Mouse (Mus musculus): ENCODE results near the gene Soga1.

The Soga1 gene
- long read RNA-seq, experiment 1, partial matches to known transcripts = 2 of 5 reads
- long read RNA-seq, experiment 1, other reads (novel, unspliced or antisense) = 3 of 5 reads
- long read RNA-seq, experiment 2, partial matches to known transcripts = 1 of 4 reads
- long read RNA-seq, experiment 2, other reads (novel, unspliced or antisense) = 3 of 4 reads

DNA sequence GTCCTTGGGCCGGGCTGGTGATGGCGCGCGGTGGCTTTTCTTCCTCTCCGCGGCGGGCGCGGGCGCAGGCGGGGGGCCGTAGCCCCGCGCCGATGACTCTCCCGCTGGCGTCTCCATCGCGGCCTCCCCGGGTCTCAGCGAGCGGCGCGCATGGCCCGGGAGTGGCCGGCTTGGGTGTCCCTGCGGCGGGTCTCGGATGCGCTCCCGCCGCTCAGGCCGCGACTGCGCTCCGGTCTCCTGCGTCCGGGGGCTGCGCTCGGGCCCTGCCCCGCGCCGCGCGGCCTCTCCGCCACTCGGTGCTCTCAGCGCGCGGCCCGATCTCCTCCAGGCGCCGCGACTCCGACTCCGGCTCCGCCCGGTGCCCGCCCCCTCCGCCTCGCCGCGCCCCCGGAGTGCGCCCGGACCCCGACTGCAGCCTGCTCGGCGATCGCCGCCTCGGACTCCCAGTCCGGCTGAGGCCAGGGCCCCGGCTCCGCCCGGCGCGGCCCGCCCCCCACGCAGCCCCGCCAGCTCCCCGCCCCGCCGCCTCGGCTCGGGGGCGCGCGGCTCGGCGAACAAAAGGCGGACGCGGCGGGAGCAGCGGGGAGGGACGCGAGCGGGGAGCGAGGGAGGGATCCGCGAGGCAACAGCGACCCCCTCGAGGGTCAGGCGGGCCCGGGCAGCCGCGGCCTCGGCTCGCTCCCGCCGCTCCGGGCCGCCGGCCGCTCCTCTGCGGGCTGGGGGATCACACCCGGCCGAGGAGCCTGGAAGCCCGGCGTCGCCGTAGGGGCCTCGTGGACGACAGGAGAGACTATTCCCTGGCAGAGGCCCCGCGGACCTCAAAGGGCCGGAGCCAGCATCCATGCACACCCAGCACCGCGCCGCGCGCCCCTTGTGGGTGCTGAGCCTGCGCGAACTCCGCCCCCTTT is at the start of gene Soga1:
Gene Soga1, minus strand, starts transcription at position 462 of the 908 bp plus-strand sequence.
- intact Hi-C loops (cut with DNase I) = no loop called here

DNA sequence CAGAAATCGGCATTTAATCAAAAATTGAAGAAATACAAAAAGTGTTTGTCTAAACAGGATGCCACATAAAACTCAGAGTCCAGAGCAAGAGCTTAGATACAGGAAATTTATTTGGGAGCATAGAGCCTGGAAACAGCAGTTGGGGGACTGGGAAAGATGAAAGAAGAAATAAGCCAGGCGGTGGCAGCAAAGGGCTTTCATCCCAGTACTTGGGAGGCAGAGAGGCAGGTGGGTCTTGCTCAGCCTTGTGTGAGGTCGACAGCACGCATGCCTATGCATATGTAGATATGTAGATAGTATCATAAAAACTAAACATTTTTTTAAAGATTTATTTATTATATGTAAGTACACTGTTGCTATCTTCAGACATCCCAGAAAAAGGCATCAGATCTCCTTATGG is 49.0 kb upstream of the Soga1 start:
- intact Hi-C loops (cut with DNase I) = no loop called here

DNA sequence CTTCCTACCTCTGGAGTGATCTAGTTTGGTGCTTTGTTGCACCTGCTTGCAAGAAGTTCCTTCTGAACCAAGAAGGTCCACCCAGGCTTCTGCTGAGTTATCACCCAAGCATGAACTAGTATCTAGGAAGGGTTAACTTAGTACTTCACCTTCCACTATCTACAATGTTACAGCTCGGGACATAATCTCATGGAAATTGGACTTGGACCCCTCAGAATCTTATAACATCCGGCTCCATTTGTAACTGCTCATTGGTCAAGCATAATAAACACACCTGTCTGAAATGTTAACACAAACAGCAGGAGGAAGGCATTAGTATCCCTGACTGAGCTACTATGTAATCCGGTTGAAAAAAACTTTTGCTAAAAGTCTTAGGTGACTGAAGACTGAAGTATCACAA is 48.3 kb upstream of the Soga1 start:
- intact Hi-C loops (cut with DNase I) = no loop called here

DNA sequence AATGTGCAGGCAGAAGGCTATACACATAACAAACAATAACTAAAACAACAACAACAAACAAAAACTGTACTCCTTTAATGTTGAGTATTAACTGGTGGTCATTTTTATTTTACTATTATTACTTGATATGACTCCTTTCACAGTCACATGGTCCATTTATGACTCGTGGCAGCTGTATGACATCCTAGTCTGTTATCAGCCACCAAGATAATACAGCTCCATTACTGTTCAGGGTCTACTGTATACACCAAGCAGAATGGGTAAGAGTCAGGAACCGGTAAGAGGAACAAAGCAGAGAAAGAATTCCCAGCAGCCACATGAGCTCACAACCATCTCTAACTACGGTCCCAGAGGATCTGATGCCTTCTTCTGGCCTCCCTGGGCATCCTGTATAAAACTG is 46.2 kb upstream of the Soga1 start:
- intact Hi-C loops (cut with DNase I) = no loop called here

DNA sequence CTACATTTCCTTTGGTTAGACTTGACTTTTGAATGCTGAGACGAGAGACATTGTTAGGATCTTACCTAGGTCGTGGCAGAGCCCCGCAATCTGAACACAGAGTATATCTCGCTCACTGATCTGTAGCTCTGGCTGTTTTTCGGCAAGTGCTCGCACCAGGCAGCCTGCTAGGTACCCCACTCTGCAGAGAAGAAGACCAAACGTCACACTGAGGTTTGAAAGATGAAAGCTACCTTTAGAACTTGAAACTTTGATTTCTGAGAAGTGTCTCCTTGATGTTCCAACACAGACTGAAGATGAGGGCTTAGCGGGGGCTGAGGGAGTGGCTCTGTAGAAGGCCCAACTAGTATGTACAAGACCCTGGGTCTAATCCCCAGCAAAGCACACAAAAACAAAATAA is 42.7 kb upstream of the Soga1 start:
- intact Hi-C loops (cut with DNase I) = no loop called here

DNA sequence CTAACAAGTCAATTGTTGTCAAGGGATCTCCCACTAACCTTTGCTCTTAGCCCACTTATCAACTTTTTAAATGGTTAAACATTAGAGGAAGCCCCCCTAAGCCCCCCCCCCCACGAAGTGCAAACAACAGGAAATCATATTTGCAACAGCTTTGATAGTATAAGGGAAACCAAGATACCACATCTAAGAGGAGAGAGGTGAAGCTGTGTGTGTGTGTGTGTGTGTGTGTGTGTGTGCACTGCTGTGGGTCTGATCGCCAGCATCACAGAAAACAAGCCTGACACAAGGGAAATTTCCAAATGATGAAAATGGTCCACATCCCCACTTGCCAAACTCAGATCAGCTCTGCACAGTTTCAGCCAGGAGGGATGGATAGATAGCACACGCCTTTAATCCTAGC is 40.0 kb upstream of the Soga1 start:
- intact Hi-C loops (cut with DNase I) = no loop called here

DNA sequence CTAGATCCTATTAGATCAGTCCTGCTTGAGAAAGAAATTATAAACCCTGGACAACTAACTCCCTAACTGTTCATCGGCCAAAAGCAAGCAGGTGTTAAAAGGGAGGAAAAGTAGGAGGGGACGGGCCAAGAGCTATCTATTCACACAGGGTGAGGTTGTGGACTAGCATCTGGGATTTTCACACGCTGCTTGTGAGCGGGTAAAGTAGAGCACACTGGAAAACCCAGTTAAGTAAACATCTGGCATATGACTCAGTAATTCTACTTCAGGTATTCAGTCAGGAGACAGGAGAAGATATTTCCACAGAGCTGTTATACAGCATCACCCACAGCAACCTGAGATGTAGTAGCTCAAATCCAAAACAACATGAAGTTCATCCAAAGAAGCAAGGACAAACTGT is 39.5 kb upstream of the Soga1 start:
- intact Hi-C loops (cut with DNase I) = no loop called here

DNA sequence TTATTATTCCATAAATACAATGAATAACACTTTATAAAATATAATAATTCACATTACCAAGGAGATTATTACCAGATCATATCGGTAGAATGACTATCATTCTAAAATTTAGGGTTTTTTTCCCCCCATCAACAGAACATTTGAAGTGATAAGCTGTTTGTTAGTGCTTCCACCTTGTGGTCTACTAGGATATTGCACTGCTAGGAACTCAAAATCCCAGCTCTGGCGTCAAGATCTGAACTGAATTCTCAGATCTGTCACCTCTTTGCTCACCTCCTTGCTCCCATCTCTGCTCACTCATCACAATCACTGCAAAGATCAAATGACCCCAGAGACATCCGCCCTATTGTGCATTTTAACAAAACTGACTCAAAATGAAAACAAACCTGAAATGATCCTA is 37.9 kb upstream of the Soga1 start:
- intact Hi-C loops (cut with DNase I) = no loop called here

DNA sequence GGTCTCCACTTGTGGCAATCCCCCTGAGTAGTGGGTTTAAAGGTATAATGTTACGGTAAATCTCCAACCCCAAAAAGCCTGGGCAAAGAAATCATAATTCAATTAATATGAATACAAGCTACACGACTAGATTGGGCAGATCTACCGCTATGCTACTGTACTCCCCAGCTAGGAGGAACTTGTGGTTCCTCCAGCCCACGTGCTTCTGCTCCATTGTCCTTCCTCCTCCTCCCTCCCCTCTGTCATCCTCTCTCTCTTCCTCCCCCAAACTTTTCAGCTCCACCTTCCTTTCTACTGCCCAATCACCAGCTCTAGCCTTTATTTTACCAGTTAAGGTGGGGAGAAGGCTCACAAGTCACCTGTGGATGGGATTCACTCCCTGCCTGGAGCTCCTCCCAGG is 29.2 kb upstream of the Soga1 start:
- intact Hi-C loops (cut with DNase I) = no loop called here

DNA sequence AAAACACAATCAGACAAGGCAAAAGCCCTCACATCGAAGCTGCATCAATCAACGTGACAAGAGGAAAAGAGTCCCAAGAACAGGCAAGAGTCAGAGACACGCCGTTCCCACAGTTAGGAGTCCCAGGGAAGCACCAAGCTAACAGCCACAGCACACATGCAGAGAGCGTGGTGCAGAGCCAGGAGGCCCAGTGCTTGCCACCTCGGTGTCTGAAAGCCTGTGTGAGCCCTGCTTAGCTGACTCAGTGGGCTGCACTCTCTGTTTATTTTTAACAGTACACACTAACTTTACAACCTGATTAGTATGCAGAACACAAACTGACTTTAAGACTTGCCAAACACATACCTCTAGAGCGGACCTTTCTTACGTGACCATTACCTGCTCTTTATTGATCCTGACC is 25.4 kb upstream of the Soga1 start:
- intact Hi-C loops (cut with DNase I) = no loop called here

DNA sequence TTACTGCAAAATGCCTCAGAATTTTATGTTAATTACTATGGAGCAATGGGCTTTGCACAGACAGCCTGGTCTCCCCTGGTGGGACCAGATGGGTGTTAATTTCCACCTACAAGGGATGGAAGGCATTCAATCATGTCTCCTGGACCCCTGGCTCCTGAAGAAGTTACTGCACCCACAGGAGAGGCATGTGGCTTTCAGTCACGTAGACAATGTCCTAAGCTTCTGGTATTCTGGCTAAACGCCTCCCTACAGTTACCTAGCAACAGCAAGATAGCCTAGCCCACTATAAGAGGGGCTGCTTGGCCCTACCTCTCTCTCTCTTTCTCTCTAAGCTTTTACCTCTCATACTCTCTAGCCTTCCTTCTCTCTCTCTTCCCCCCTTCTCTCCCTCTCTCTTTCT is 23.2 kb upstream of the Soga1 start:
- intact Hi-C loops (cut with DNase I) = no loop called here

DNA sequence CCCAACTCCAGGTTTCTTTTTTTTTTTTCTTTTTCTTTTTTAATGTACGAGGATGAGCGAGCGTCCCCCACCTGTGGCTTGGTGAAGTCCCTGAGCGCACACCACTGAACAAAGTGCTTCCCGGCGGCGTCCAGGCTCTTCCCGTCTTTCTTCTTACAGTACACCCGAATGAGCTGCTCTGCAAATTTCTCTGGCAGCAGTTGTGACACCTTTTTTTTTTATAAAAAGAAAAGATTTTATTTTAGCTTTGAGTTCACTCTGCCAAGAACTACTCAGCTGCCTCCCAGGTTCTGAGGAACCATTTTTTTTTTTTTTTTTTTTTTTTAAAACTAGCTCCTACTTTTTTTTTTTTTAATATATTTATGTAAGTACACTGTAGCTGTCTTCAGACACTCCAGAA is 22.6 kb upstream of the Soga1 start:
- intact Hi-C loops (cut with DNase I) = no loop called here

DNA sequence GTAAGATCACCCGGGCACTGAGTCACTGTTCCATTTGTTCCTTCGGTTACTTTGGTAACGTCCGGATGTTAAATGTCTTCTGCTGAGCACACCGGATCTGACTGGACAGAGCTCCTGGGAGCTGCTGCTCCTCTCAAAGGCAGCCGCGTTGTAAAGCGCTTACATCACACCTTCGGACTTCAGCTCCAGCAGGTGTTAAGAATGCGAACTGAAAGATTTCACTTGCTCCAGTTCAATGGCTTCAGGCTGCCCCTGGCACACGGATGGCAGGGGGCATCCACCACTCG is 21.2 kb upstream of the Soga1 start:
- intact Hi-C loops (cut with DNase I) = no loop called here

DNA sequence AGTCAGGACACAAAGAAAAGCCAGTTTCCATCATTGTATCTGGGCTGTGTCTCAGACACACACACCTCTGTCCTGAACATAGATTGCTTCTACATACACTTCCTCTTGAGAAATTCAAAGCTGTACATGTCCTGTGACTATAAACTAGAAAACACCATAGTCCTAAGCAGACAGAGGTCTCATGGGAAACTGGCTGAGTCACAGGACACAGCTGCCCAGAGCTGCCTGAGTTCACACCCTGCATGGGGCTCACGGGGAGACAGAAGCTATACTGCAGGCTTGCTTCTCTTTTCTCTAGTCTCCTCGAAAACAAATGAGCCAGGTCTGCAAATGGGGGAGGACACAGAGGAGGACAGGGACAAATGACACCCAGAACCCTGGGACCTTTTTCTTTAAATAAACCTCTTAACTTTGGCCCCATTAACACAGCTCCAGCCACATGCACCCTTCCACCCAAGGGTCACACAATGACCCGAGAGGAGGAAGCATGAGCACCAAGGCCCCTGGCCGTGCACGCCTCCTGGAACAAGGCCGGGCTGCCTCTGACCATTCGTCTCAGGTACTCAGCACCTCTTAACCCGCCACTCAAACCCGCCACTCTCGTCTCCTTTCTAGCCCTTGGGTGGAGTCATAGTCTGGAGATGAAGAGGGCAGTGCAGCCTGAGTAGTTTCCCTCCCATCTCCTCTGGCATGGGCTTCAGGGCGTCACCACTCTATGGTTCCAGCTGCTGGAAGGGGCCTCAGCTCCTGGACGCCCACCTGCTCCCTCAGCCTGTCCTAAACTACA is 20.7 kb upstream of the Soga1 start:
- intact Hi-C loops (cut with DNase I) = loop anchor here (5.0 to 10.0 kb wide), 3 partner anchors 67 to 225 kb away; no protein-coding TSS in a partner anchor

DNA sequence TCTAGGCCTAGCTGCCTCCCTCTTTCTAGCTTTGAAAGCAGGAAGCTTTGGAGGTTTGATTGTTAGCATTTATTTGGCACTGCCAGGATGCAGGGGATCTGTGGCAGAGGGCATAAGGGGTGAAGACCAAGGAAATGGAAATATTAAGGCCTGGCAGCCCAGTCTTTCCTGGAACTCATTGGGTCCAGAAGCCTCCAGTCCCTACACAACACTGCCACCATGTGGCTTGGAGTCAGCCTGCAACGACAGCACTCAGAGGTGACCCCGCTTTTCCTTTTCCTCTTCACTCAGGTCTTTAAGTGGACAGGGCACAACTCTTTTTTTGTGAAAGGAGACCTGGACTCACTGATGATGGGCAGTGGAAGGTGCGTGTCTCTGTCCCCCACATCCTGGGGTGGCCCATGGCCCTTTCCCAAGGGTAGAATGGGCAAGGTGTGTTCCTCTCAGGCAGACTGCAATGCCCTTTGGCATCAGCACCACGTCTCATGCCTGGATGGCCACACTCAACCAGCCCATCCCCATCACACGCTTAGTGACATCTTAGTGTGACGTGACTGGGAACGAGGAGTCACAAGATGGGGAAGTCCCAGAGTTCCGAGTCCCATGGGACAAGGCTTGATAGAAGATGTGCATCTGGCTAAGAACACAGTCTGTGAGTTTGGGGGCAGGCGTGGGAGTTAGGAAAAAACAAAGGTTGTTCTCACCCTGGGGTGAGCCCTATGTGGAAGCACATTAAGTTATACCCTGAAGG is 16.1 kb upstream of the Soga1 start:
- intact Hi-C loops (cut with DNase I) = loop anchor here (5.0 to 10.0 kb wide), 3 partner anchors 63 to 220 kb away; no protein-coding TSS in a partner anchor

DNA sequence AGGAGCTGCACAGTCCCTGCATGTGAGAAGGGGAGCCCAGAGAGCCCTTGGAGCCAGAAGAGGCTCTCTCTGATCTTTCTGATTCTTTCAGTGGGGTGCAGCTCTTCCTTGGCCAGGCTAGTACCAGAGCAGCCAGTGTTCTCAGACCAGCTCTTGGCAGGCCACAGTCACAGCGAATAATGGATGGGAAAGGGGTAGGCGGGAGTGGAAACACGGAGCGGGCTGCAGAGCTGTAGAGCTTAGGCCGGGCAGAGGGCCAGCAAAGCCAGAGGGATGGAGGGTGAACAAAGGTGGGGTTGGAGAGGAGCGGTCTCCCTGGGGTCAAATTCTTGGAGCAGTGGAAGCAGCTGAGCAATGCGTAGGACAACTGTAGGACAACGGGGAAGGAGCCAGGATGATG is 13.0 kb upstream of the Soga1 start:
- intact Hi-C loops (cut with DNase I) = loop anchor here (5.0 to 10.0 kb wide), 2 partner anchors 217 to 280 kb away; no protein-coding TSS in a partner anchor

DNA sequence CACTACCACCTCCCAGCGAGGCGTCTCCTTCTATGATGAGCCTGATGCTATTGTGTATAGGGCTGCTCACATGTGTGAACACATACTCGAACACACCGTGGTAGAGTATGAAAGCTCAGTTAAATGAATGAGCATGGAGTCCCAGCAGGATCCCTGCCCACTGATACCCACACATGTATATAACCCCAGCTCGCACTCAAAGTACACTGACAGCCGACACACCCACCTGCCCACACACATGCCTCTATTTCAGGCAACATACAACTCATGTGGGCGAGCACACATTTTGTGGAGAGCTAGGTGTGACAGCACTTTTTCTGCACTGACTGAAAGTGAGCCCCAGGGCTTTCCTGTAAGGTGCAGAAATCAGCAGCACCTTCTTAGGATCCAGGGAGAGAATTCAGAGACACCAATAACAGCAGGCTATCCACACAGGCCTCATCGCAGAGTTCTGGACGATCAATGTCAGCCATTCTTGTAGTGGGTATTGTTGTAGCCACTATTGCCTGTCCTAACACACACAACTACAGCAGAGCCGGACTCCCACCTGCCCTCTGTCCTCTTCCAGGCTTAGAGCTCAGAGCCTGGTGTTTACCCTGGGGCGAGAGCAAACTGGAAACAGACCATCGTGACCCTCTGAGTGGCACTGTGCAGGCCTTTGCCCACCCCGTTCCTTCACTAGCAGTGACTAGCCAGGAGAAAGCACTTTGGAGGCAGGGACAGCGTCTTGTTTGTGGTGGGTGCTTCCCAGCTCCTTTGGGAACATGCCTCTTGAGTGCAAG is 8.7 kb upstream of the Soga1 start:
- intact Hi-C loops (cut with DNase I) = no loop called here

DNA sequence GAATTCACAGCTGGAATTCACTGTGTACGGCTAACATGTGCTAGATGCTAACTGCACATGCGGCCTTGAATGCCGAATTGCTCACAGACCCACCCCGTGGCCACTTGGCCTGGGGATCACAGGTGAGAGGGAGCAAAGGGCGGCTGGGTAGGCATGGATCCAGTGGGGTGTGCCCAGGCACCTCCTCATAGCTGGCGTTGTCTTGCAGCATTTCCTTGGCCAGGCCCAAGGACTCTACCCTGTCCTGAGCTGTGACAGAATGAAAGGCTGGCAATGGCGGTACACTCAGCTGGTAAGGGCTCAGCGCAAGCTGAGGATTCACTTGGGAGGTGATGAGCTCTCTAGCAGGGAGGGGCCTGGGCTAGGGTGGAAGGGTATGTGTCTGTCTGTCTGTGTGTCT is 7.7 kb upstream of the Soga1 start, which contains the start of gene Tldc2:
Gene Tldc2, plus strand, starts transcription at position 260 of the 400 bp plus-strand sequence.
- intact Hi-C loops (cut with DNase I) = no loop called here

DNA sequence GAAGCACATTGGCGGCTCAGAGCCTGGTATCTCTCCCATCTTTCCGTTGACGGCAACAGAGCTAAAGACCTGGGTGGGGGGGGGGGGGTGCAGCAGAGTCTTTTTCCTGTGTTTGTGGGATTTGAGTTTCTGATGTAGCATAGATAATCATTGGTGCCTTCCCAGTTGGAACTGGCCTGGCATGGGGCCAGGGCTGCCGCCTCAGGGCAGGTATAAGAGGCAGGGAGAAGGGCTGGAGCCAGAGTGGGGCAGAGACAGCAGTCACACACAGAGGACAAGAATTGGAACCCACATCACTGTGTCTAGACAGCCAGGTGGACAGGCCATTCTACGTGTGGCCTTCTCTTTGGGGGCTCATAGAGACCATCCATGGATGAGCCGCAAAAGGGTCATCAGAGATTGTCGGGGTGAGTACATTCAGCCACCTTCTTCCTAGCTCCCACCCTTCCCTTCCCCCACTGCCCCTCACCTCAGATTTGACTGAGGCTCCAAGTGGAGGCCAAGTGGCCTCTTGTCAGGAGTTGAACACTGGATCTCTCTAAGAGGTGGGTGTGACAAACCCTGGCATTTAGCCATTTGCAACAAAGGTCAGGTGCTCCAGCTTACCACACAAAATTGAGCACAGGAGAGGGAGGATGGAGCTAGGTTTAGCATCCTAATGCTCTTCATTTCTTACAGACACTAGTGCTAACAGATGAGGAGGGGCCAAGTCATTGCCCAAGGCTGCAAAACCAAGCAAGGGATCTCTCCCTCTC is 6.0 kb upstream of the Soga1 start:
- intact Hi-C loops (cut with DNase I) = loop anchor here (5.0 kb wide), 1 partner anchor 43 kb away; no protein-coding TSS in a partner anchor

DNA sequence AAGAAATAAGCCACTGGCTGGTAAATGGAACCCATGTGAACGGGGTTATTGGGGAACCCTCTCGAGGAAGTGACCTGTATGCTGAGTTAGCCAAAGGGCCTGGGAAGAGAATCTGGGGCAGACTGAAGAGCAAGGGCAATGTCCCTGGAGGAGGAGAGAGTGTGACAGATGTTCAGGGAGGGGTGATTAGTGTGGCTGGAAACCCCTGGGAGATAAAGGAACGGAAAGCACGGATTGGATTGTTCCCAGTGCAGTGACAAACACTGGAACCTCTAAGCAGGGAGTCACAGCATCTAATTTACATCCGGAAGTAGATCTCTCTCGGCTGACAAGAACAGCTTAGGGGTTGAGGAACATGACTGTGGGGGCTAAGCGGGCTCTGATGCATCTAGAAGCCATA is 2.9 kb upstream of the Soga1 start:
- intact Hi-C loops (cut with DNase I) = loop anchor here (5.0 kb wide), 1 partner anchor 40 kb away; no protein-coding TSS in a partner anchor
